Mouse (Mus musculus) heart, postnatal 4 days (tissue): ENCODE measurements around the gene Nox4. TPM values are rescaled to one million over a fixed set of nuclear protein-coding genes. Genes with fewer than 3 reads are reported as not detected.

Experiments
- DNase-seq: peaks from one replicate; pipeline ENCODE4 v3.0.0; 2021
- total RNA-seq, 2 experiments: library from RNA; stranded (reverse); gene quantifications; 2 replicates each; pipeline ENCODE4 v1.2.3; 2021

Nox4 gene
- total RNA-seq, result 1 to 10 TPM; 2.0 to 2.6 TPM

GRCm38 (mm10) chr7:87245856-87246579, at the start of gene Nox4:
Gene Nox4, plus strand, starts transcription at chr7:87246096.
- no peak for DNase-seq

- no peak for DNase-seq
Observed at GRCm38 (mm10) chr7:87204751-87205150, 41.1 kb upstream of the Nox4 start.

GRCm38 (mm10) chr7:87221712-87222111, 24.2 kb upstream of the Nox4 start:
- no peak for DNase-seq

- DNase-seq, result no peak
Observed at GRCm38 (mm10) chr7:87222751-87223150, 23.1 kb upstream of the Nox4 start.

DNA sequence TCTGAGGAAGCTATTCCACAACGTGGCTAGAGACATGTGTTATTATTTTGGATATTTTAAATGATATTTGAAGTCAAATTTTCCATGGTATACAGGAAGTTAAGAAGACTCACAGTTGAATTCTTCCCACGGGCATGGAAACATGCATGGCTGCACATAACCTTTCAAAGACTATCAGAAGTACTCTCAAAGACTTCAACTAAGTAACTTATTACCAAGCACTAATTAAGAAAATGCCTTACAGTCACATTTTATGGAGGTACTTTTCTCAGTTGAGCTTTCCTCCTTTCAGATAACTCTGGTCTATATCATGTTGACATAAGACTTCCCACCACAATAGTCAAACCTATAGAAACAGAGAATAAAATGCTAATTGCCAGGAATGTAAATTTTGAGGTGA, 20.3 kb upstream of the Nox4 start:
- DNase-seq, result no peak

DNA sequence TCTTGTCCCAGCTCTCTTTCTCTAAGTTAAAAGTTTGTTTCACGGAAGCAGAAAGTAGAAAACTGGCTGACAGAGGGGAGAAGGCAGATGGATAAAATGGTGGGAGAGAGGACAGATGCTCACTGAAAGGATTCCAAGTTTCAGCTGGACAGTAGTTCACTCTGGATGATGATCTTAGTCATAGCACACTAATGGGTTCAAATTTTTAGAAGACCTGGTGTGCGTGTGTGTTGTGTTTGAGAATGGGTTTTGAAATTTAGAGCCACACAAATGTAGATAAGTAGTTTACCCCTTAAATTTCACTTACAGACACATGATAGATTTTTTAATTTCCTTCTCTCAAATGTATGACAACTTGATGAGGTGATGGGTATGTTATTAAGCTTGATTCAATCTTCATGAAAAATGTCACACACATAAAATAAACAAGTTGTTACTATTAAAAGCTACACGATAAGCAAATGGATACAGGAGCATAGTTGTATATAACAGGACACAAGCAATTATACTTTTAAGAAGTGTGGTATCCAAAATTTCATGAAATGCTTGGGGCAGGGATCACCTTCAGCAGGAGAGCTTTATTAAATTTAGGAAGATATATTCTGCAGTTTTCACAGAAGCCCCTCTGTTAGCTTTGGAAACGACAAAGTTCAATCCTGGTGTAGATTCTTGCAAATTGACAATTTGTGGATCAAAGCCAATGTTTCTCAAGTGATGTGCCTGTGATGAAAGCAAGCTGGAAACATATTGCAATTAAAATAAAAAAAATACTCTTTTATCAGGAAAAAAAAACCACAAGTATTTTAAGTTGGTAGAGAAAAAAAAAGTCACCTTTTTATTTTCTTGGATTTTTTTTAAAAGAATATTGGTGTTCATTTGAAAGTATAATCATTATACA, 18.6 kb upstream of the Nox4 start:
- no peak for DNase-seq

DNA sequence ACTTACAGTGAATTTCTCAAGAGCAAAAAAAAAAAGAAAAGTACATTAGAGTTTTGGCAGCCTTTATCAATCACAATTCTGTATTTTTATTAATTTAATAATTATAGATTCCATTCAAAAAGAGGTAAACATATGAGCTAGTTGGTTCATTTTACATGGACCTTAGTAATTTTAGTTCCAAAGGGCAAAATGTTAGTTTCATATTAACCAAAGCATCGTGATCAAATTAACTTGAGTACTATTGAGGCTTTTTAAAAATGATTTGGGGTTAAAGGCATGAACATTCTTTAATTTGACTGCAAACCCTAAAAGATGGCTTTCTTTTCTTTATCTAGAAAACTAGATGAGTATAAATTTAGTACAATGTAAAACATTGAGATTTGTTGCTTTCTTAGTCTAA, 16.4 kb upstream of the Nox4 start:
- no peak for DNase-seq

DNA sequence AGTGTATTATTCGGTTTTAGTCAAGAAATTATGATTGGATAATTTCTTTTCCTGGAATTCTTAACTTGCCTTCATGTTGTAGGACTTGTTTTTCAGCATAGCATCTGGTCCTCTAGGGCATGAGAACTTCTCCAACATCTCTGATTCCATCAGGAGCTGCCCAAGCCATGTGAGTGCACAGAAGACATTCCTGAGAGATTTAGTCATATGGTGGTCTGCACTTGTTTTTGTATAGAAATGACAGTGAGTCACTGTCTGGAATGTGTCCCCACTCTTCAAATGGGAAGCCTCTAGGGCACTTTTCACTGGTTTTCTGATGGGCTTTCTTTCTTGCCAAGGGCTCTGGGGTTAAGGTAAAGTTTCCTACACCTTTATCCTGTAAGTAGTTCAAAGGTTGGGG, 4.8 kb upstream of the Nox4 start:
- no peak for DNase-seq

GRCm38 (mm10) chr7:87246580-87246934, 661 bp downstream of the Nox4 start:
- peak; percentile 75 for DNase-seq

DNA sequence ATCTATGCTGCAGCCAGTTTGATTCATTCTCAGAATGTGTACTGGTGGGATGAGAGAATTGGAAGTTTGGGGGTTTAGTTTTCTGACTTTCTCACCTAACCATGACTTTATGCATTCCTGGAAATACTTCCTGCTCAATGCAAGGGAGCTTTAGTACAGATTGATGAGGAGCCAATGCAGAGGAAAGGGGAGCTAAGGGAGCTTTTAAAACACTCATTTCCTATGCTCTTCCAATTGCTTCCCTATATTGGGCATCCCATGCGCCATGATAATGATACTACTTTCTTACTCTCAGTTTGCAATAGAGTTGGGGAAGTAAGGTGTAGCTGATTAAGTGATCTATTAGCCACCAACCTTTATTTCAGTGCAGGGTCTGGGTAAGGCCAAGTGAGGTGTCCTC, 1.0 kb downstream of the Nox4 start:
- no peak for DNase-seq

GRCm38 (mm10) chr7:87247926-87248325, 2.0 kb downstream of the Nox4 start:
- no peak for DNase-seq

DNA sequence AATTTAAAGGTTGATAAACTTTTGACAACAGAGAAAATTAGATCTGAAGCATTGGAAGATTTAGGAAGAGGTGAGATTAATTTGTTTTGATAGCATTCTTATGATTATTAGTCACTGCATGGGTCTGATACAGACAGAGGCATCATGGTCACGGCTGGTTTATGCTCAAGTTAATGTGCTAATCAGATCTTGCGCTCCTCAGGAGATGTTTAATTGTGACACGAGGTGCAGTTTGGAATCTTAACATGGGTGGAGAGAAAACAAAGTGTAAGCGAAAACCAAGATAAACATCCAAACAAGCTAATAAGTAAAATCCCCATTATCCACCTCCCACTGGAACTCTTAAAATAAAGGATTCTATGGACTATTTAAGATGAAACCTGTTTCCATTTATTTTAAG, 6.2 kb downstream of the Nox4 start:
- DNase-seq, result no peak

GRCm38 (mm10) chr7:87277225-87277624, 31.3 kb downstream of the Nox4 start:
- DNase-seq, result peak; percentile 45

GRCm38 (mm10) chr7:87303726-87304315, 57.9 kb downstream of the Nox4 start:
- no peak for DNase-seq

DNA sequence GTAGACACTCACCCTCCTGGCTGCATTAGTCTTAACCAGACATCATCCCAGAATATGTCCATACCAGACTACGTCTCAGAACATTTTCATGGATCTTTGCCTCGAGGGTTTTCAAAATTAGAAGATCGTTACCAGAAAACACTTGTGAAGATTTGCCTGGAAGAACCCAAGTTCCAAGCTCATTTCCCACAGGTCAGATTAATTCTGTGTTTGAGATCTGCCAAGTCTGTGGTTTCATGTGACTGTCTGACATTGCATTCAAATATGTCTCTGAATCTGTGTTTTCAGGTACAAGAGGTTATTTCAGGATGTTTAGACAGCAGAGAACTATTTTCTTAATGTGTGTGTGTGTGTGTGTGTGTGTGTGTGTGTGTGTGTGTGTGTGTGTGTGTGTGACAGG, 75.7 kb downstream of the Nox4 start:
- DNase-seq, result no peak

- DNase-seq, result no peak
Observed at GRCm38 (mm10) chr7:87322085-87322484, 76.2 kb downstream of the Nox4 start.

- no peak for DNase-seq
Observed at GRCm38 (mm10) chr7:87330782-87331558, 85.1 kb downstream of the Nox4 start.

GRCm38 (mm10) chr7:87345598-87345997, 99.7 kb downstream of the Nox4 start:
- no peak for DNase-seq

- no peak for DNase-seq
Observed at GRCm38 (mm10) chr7:87352818-87353217, 106.9 kb downstream of the Nox4 start.

- no peak for DNase-seq
Observed at GRCm38 (mm10) chr7:87367834-87368233, 121.9 kb downstream of the Nox4 start.

DNA sequence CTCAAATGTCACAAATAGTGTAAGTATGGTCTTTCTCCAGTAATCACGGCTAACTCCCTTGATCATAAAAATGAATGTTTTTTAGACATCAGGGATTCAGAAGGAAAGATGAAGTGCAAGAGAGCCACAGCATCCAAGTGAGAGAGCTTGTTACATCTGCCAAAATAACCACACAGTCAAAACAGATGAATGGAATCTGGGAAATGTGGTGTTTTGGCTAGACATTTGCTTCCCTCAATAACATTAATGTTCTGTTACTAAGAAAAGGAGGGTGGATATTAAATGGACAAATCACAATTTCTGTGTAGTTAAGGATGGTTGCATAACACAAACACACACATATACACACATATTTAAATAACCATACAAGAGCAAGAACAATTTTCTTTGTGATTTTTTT, 123.2 kb downstream of the Nox4 start:
- DNase-seq, result no peak

DNA sequence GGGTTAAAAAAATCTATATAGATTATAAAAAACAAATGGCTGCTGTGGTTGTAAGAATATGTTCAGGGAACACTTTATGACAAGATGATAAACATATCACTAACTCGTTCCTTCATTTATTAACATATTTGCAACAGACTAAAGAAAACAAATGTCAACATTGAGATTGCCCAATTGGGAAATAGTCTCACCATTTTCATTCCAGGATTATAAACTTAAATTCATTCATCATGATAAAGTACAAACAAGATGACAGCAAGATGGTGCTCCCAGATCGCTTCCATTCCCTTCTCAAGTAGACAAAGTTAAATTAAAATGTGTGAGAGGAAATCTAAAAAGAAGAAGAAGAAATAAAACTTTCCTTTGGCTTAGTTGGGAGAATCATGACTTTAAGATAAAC, 124.9 kb downstream of the Nox4 start:
- no peak for DNase-seq

- DNase-seq, result no peak
Observed at GRCm38 (mm10) chr7:87371316-87371715, 125.4 kb downstream of the Nox4 start.
